Mouse (Mus musculus) brain, embryonic 18.5 days (tissue): Measurements from ENCODE around the gene Magix.

Source experiments
- DNase-seq: peaks from one replicate; pipeline ENCODE4 v3.0.0-alpha.2; 2012; ENCODE audit warnings: low read depth, low spot score

Magix gene

DNA sequence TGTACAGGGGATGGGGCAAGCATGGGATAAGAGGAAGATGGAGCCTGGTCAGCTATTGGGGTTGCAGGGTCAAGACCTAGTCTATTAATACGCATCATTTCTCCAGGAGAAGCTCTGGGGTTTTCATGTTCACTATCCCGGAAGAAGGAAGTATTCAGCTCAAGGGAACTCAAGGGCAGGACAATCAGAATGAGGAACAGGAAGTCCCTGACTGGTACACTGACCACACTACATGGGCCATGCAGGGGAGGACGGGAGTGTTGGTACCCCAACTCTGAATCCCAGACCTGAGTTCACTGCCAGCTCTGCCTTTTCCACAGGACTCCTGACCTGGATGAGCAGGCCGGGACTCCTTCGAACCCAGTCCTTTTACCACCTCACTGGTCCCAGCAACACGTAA is 48.5 kb downstream of the Magix start:
- DNase-seq, result no peak
